Mouse (Mus musculus): ENCODE measurements around the gene Hnrnph1. TPM values are rescaled to one million over a fixed set of nuclear protein-coding genes. Genes with fewer than 3 reads are reported as not detected.

Gene Hnrnph1
- polyA plus RNA-seq, 1 experiment from 2014 or later, result 498 TPM

DNA sequence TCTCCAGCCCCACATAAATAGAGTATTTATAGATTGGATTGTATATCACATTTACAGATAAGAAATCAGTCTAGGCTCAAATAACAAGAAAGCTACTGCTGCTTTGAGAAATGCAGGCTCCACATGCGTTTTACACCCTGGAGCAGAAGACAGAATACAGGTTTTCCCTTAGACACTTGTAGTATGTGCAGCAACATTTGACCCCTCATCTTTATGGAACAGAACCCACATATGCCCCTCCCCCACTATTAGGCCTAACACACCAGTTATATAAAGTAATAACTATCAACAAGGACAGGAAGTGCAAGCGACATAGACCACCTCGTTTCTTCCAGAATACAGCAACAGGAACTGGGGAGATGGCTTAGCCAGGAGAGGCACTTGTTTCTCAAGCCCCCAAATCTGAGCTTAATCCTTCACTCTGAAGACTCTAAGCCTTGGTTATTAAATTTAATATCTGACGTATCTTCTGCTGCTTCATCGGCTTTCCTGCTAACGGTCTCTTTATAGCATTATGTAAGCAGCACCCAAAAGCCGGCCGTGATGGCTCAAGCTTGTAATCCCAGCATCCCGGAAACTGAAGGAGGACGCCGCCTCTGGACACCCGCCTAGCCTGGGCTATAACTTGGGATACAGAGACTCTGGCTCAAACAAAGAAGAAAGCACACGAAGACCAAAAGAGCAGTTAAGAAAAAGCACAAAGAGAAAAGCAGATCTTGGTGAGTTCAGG lies 2.3 kb upstream of the Hnrnph1 start:
- ATAC-seq (replicated peaks; ENCODE audit: low FRiP score), result no peak
- H3K36me3 ChIP-seq, result peaks cover 9% of the 10 kb centered on the region
- no peak overlapping the region for H3K9ac ChIP-seq
- peaks cover 24% of the 10 kb centered on the region for H3K4me1 ChIP-seq
- H3K9me3 ChIP-seq (replicated peaks), result no peaks in the 10 kb centered on the region
- H3K4me3 ChIP-seq (replicated peaks), result no peak overlapping the region
- no peak overlapping the region for H3K27ac ChIP-seq
- no peak overlapping the region for H3K4me2 ChIP-seq
- no peaks in the 10 kb centered on the region for H3K27me3 ChIP-seq
- 91% methylated on average over 13 of the region's 13 CpGs for WGBS

GRCm38 (mm10) chr11:50375421-50375820 lies 1.4 kb upstream of the Hnrnph1 start:
- peaks cover 28% of the 10 kb centered on the region for H3K4me1 ChIP-seq
- 86% methylated on average over 5 of the region's 5 CpGs for WGBS
- H3K27me3 ChIP-seq, result no peaks in the 10 kb centered on the region

GRCm38 (mm10) chr11:50376156-50376790 lies 517 bp upstream of the Hnrnph1 start:
- Histone ChIP-seq H3K9me3 (replicated peaks) (no peaks in the 10 kb centered on the region), H3K27ac (peak overlapping the region; percentile 100), H3K4me2 (peak overlapping the region; percentile 96), H3K4me3 (replicated peaks) (peak overlapping the region; percentile 99), H3K27me3 (no peaks in the 10 kb centered on the region), H3K36me3 (peaks cover 16% of the 10 kb centered on the region), H3K9ac (peak overlapping the region; percentile 89), H3K4me1 (peaks cover 23% of the 10 kb centered on the region)
- ATAC-seq (replicated peaks; ENCODE audit: low FRiP score), result no peak
- 25% methylated on average over 10 of the region's 10 CpGs for WGBS

More at GRCm38 (mm10) chr11:50375421-50375820, 1.4 kb upstream of the Hnrnph1 start:
- Histone ChIP-seq H3K4me2 (no peak overlapping the region), H3K9ac (no peak overlapping the region), H3K4me3 (replicated peaks) (no peak overlapping the region), H3K36me3 (peaks cover 14% of the 10 kb centered on the region), H3K9me3 (replicated peaks) (no peaks in the 10 kb centered on the region), H3K27ac (no peak overlapping the region)
- no peak for ATAC-seq (replicated peaks; ENCODE audit: low FRiP score)

GRCm38 (mm10) chr11:50377892-50378684 lies 1.3 kb downstream of the Hnrnph1 start:
- Histone ChIP-seq H3K27ac (peak overlapping the region; percentile 100), H3K4me3 (replicated peaks) (peak overlapping the region; percentile 99), H3K9me3 (replicated peaks) (no peaks in the 10 kb centered on the region), H3K9ac (peak overlapping the region; percentile 100), H3K4me2 (peak overlapping the region; percentile 96), H3K4me1 (peaks cover 24% of the 10 kb centered on the region), H3K27me3 (no peaks in the 10 kb centered on the region), H3K36me3 (peaks cover 29% of the 10 kb centered on the region)
- under 1% methylated on average over 71 of the region's 71 CpGs for WGBS
- ATAC-seq (replicated peaks; ENCODE audit: low FRiP score), result peak; percentile 80

GRCm38 (mm10) chr11:50379023-50379752 lies 2.4 kb downstream of the Hnrnph1 start:
- H3K27ac ChIP-seq, result no peak overlapping the region
- peak overlapping the region; percentile 100 for H3K9ac ChIP-seq
- peaks cover 35% of the 10 kb centered on the region for H3K36me3 ChIP-seq
- 52% methylated on average over 12 of the region's 12 CpGs for WGBS
- H3K27me3 ChIP-seq, result no peaks in the 10 kb centered on the region
- H3K4me3 ChIP-seq (replicated peaks), result peak overlapping the region; percentile 99
- no peaks in the 10 kb centered on the region for H3K9me3 ChIP-seq (replicated peaks)
- peaks cover 24% of the 10 kb centered on the region for H3K4me1 ChIP-seq
- H3K4me2 ChIP-seq, result peak overlapping the region; percentile 96
- no peak for ATAC-seq (replicated peaks; ENCODE audit: low FRiP score)

GRCm38 (mm10) chr11:50381311-50381710 lies 4.5 kb downstream of the Hnrnph1 start:
- Histone ChIP-seq H3K9me3 (replicated peaks) (no peaks in the 10 kb centered on the region), H3K4me2 (peak overlapping the region; percentile 56), H3K36me3 (peaks cover 50% of the 10 kb centered on the region), H3K9ac (no peak overlapping the region), H3K27ac (no peak overlapping the region), H3K4me1 (peaks cover 20% of the 10 kb centered on the region), H3K27me3 (no peaks in the 10 kb centered on the region), H3K4me3 (replicated peaks) (peak overlapping the region; percentile 34)
- ATAC-seq (replicated peaks; ENCODE audit: low FRiP score), result no peak
- WGBS, result 4% methylated on average over 4 of the region's 4 CpGs

GRCm38 (mm10) chr11:50387167-50387679 lies 10.4 kb downstream of the Hnrnph1 start:
- 76% methylated on average over 3 of the region's 3 CpGs for WGBS
- H3K27me3 ChIP-seq, result no peaks in the 10 kb centered on the region
- no peak overlapping the region for H3K4me3 ChIP-seq (replicated peaks)
- H3K27ac ChIP-seq, result no peak overlapping the region
- no peak overlapping the region for H3K9ac ChIP-seq
- no peak overlapping the region for H3K4me2 ChIP-seq
- H3K4me1 ChIP-seq, result 0 out of 2 replicates have a peak, but pooled peaks cover 2% of the 10 kb centered on the region
- H3K36me3 ChIP-seq, result peaks cover 78% of the 10 kb centered on the region
- no peaks in the 10 kb centered on the region for H3K9me3 ChIP-seq (replicated peaks)
- ATAC-seq (replicated peaks; ENCODE audit: low FRiP score), result no peak

DNA sequence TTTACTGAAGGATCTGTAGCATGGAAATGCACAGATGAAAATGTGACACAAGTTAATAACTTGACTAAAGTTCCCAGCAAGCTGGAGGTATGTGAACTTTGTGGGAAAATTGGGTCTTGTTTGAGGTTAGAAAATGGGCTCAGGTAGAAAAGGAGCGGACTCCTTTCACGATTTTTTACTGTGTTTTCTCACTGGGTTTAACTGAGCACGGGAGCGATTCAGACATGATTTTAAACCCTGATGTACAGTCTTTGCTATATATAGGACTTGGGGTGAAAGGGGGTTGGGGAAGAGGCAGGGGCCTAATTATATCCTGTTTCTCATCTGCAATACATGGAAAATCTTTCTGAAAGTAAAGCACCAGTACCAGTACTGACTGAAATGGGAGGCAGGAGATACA lies 10.9 kb downstream of the Hnrnph1 start:
- Histone ChIP-seq H3K4me2 (no peak overlapping the region), H3K4me1 (no peaks in the 10 kb centered on the region), H3K4me3 (replicated peaks) (no peak overlapping the region), H3K36me3 (peaks cover 75% of the 10 kb centered on the region), H3K9ac (no peak overlapping the region), H3K27ac (no peak overlapping the region), H3K9me3 (replicated peaks) (no peaks in the 10 kb centered on the region), H3K27me3 (no peaks in the 10 kb centered on the region)
- no peak for ATAC-seq (replicated peaks; ENCODE audit: low FRiP score)
- WGBS, result 75% methylated on average over 4 of the region's 4 CpGs

GRCm38 (mm10) chr11:50388217-50388929 lies 11.6 kb downstream of the Hnrnph1 start:
- H3K9me3 ChIP-seq (replicated peaks), result no peaks in the 10 kb centered on the region
- no peak overlapping the region for H3K27ac ChIP-seq
- H3K27me3 ChIP-seq, result no peaks in the 10 kb centered on the region
- H3K36me3 ChIP-seq, result peaks cover 73% of the 10 kb centered on the region
- H3K4me2 ChIP-seq, result no peak overlapping the region
- H3K4me3 ChIP-seq (replicated peaks), result no peak overlapping the region
- no peaks in the 10 kb centered on the region for H3K4me1 ChIP-seq
- H3K9ac ChIP-seq, result no peak overlapping the region
- ATAC-seq (replicated peaks; ENCODE audit: low FRiP score), result no peak
- 92% methylated on average over 3 of the region's 3 CpGs for WGBS

DNA sequence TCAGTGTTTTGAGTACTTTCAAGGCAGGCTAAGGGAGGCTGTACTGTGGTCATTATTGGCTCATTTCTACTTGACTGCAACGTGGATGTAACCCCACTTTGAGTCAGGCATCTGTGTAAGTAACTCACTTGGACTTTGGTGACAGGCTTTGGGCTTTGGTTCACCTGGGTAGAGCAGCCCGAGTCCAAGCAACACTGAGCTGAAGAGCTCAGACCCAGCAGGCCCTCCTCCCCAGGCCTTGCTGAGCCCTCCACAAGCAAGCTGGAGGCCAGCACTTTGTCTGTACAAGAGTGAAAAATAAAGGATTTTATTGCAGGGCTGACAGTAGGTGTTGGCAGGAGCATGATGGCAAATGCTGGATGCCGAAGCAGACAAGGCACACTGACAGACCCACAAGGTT lies 12.2 kb downstream of the Hnrnph1 start:
- WGBS, result 67% methylated on average over 3 of the region's 3 CpGs
- Histone ChIP-seq H3K27me3 (no peaks in the 10 kb centered on the region), H3K4me1 (no peaks in the 10 kb centered on the region), H3K4me3 (replicated peaks) (no peak overlapping the region), H3K9me3 (replicated peaks) (no peaks in the 10 kb centered on the region), H3K9ac (no peak overlapping the region), H3K36me3 (peaks cover 76% of the 10 kb centered on the region), H3K4me2 (no peak overlapping the region), H3K27ac (0 out of 2 replicates have a peak overlapping the region, but pooled peaks have one; percentile 51)
- no peak for ATAC-seq (replicated peaks; ENCODE audit: low FRiP score)

DNA sequence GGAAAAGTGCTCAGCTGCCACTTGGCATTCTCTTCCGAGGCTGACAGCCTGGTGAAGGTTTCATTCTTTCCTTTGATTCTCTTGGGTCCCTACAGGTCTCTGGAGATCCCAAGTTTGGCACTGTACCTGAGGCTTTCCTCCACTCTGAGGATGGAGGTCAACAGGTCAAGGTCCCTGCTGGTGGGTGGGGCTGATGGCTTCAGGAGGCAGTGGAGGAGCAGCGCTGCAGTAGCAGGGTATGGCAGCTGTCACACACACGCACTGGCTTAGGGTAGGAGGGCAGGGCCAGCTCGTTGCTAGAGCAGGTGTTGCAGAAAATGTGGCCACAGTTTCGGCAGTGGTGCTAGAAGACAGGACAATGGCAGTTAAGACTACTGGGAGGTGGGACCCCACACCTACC lies 12.8 kb downstream of the Hnrnph1 start:
- ATAC-seq (replicated peaks; ENCODE audit: low FRiP score), result no peak
- no peak overlapping the region for H3K9ac ChIP-seq
- H3K4me2 ChIP-seq, result no peak overlapping the region
- no peaks in the 10 kb centered on the region for H3K9me3 ChIP-seq (replicated peaks)
- H3K4me1 ChIP-seq, result no peaks in the 10 kb centered on the region
- no peak overlapping the region for H3K4me3 ChIP-seq (replicated peaks)
- H3K36me3 ChIP-seq, result peaks cover 77% of the 10 kb centered on the region
- WGBS, result 69% methylated on average over 5 of the region's 5 CpGs
- no peak overlapping the region for H3K27ac ChIP-seq
- H3K27me3 ChIP-seq, result no peaks in the 10 kb centered on the region
